Mouse (Mus musculus): ENCODE data around the gene Pgf.
A peak's percentile ranks its signal among the peaks of the same experiment; 100 is the strongest.
"Not testable (repeated sequence)": the region's sequence is repeated elsewhere in the genome, so short reads cannot be mapped to it uniquely, and the experiment has no call there.

GRCm38 (mm10) chr12:85144276-85144675 is 33.3 kb downstream of the Pgf start:
- TF ChIP-seq CTCF (IDR thresholded peaks at IDR 0.05), result peak; percentile 66
- not testable (repeated sequence) for TF ChIP-seq POLR2A, EP300 (IDR thresholded peaks at IDR 0.05; ENCODE audit: insufficient read depth, low read depth, low read length)
